Mouse (Mus musculus): ENCODE data around the gene Lysmd4.

Lysmd4 gene

DNA sequence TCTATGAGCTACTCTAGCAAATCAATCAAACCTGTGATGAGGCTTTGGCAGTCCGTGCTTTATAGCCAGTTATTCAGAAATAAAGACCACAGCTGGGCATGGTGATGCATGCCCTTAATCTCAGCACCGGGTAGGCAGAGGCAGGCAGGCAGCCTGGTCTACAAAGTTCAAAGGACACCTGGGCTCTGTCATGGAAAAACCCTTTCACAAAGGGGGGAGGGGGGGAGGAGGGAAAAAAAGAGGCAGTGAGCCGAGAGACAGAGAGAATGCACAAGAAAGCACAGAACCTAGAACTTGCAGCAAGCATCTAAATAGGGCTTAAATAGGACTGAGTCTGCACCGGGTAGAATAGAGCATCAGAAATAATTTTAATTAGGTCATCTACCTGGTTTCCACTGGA lies 130.6 kb downstream of the Lysmd4 start:
- DNase-seq, result no peak

- DNase-seq, result no peak
These were observed 131.3 kb downstream of the Lysmd4 start for GRCm38 (mm10) chr7:67353667-67354066.

GRCm38 (mm10) chr7:67355870-67356269 lies 133.5 kb downstream of the Lysmd4 start:
- no peak for DNase-seq

Measured in kidney, postnatal 25 days (tissue).